Mouse (Mus musculus) myocyte (in vitro differentiated cells): ENCODE results near the gene Kyat1. TPM values are rescaled to one million over a fixed set of nuclear protein-coding genes. Genes with fewer than 3 reads are reported as not detected.

ENCODE experiments used
- H3K27me3 ChIP-seq: one replicate; pipeline ENCODE4 v1.6.1; 2011; ENCODE audit not compliant: control insufficient read depth, insufficient read depth, insufficient read length
- H3K36me3 ChIP-seq: one replicate; pipeline ENCODE4 v1.6.1; 2011; ENCODE audit not compliant: control insufficient read depth, insufficient read depth
- H3K4me2 ChIP-seq: one replicate; pipeline ENCODE4 v1.6.1; 2011; ENCODE audit warnings: low read depth, control low read depth
- H3K4me3 ChIP-seq: one replicate; pipeline ENCODE4 v1.5.1; 2011; ENCODE audit warnings: mild to moderate bottlenecking, control low read depth, moderate library complexity
- H3K79me2 ChIP-seq: one replicate; pipeline ENCODE4 v1.6.1; 2011; ENCODE audit not compliant: control insufficient read depth, insufficient read depth
- H3ac ChIP-seq: one replicate; pipeline ENCODE4 v1.6.1; 2011; ENCODE audit not compliant: control insufficient read depth, insufficient read length
- CEBPB ChIP-seq: IDR thresholded peaks from 2 replicates; pipeline ENCODE4 v1.6.1; 2011; ENCODE audit warnings: mild to moderate bottlenecking, moderate library complexity; ENCODE audit not compliant: poor library complexity, insufficient read depth, severe bottlenecking
- E2F4 ChIP-seq: IDR thresholded peaks from one replicate; pipeline ENCODE4 v1.6.1; 2011; ENCODE audit warnings: mild to moderate bottlenecking, control low read depth, moderate library complexity; ENCODE audit not compliant: insufficient read depth
- MAX ChIP-seq: IDR thresholded peaks from one replicate; pipeline ENCODE4 v1.6.1; 2011; ENCODE audit warnings: low read depth, mild to moderate bottlenecking, control low read depth
- MYOD1 ChIP-seq, 3 experiments: IDR thresholded peaks; one replicate each; pipeline ENCODE4 v1.6.1; 2011; ENCODE audit warnings: control low read depth in 2 of 3, low read depth in 2 of 3, mild to moderate bottlenecking in 2 of 3, moderate library complexity in 1 of 3; ENCODE audit not compliant: insufficient read length in 2 of 3, control insufficient read depth in 1 of 3
- MYOG ChIP-seq, 3 experiments: IDR thresholded peaks; one replicate each; pipeline ENCODE4 v1.6.1; 2011; ENCODE audit warnings: control low read depth in 2 of 3, low read depth in 2 of 3, mild to moderate bottlenecking in 2 of 3; ENCODE audit not compliant: insufficient read length in 2 of 3, control insufficient read depth in 1 of 3, insufficient read depth in 1 of 3
- POLR2A ChIP-seq: IDR thresholded peaks from one replicate; pipeline ENCODE4 v1.6.1; 2011; ENCODE audit warnings: low read depth, mild to moderate bottlenecking, control low read depth, moderate library complexity; ENCODE audit not compliant: insufficient read length
- POLR2AphosphoS2 ChIP-seq: IDR thresholded peaks from one replicate; pipeline ENCODE4 v1.6.1; 2011; ENCODE audit warnings: low read depth, control low read depth; ENCODE audit not compliant: insufficient read length
- REST ChIP-seq: IDR thresholded peaks from one replicate; pipeline ENCODE4 v1.6.1; 2011; ENCODE audit warnings: mild to moderate bottlenecking, control low read depth, moderate library complexity; ENCODE audit not compliant: insufficient read depth, insufficient read length
- SRF ChIP-seq: IDR thresholded peaks from one replicate; pipeline ENCODE4 v1.6.1; 2011; ENCODE audit warnings: low read depth; ENCODE audit not compliant: control insufficient read depth, insufficient read length
- TCF12 ChIP-seq: IDR thresholded peaks from one replicate; pipeline ENCODE4 v1.6.1; 2011; ENCODE audit warnings: mild to moderate bottlenecking, control low read depth; ENCODE audit not compliant: poor library complexity, insufficient read depth, severe bottlenecking
- TCF3 ChIP-seq: IDR thresholded peaks from one replicate; pipeline ENCODE4 v1.6.1; 2011; ENCODE audit warnings: low read depth, control low read depth; ENCODE audit not compliant: insufficient read length
- USF1 ChIP-seq: IDR thresholded peaks from one replicate; pipeline ENCODE4 v1.6.1; 2011; ENCODE audit warnings: low read depth, mild to moderate bottlenecking, control low read depth, moderate library complexity
- polyA plus RNA-seq: library from polyadenylated mRNA; unstranded; fragments of >200 nt; fragmentation: generic; extraction: Trizol; gene quantifications from one replicate; pipeline ENCODE4 v1.2.1, GENCODE M21; 2012; ENCODE audit warnings: missing spikeins

Kyat1 gene
- polyA plus RNA-seq, 1 experiment = 11.3 TPM

- Histone ChIP-seq H3K36me3 (peaks cover 15% of the 10 kb centered on the region), H3ac (peak within 1 kb of the TSS; percentile 96), H3K79me2 (peaks cover 46% of the 10 kb centered on the region), H3K4me3 (peak within 1 kb of the TSS; percentile 78), H3K27me3 (no peaks in the 10 kb centered on the region), H3K4me2 (peak within 1 kb of the TSS; percentile 95)
- TF ChIP-seq CEBPB (no peak), SRF (peak; percentile 64), TCF3 (no peak), MYOG (IDR thresholded peaks at IDR 0.05; ENCODE audit: control insufficient read depth in 1 of 3, insufficient read depth in 1 of 3, insufficient read length in 2 of 3, low read depth in 2 of 3) (no peak), E2F4 (no peak), USF1 (peak; percentile 94), POLR2A (peak; percentile 53), TCF12 (no peak), MAX (peak; percentile 63), POLR2AphosphoS2 (peak; percentile 58), MYOD1 (IDR thresholded peaks at IDR 0.05; ENCODE audit: control insufficient read depth in 1 of 3, insufficient read length in 2 of 3, low read depth in 2 of 3) (no peak)
Observed at GRCm38 (mm10) chr2:30237199-30237880, 31.7 kb upstream of the Kyat1 start, which contains the start of gene Lrrc8a. TSS of gene Lrrc8a (plus strand) at chr2:30237715.

DNA sequence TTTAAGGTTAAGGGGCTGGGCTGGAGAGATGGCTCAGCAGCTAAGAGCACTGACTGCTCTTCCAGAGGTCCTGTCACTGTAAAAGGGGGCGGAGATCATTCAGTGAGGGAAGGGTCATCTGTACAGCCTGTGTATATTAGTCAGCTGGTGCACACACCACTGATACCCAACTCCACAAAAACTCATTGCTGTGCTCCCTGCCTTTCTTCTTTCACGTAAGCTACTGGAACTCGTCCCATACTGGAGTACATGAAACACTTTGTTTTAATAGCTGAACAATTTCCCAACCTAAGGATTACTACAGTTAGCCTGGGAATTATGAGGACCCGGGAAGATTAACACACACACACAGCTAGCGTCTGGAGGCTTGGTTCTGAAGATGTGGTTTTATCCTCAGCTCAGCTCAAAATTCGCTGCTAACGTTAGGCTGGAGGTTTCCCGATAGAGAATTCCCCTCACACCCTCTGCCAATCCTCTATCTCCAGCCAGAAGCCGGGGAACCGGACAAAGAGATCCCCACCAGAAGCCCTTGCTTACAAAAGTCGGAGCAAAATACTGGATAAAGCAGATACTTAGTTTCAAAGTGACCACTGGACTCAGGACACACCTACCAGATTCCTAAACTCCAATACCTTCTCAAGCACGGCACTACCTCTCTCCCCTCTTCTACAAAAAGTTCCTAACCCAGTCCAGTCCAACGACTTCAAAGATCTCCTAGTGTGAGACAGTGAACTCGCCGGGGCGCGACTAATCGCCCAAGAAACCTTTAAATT, 31.0 kb upstream of the Kyat1 start:
- peaks cover 39% of the 10 kb centered on the region for H3K79me2 ChIP-seq
- peak overlapping the region; percentile 95 for H3K4me2 ChIP-seq
- peak overlapping the region; percentile 78 for H3K4me3 ChIP-seq
- TF ChIP-seq USF1 (no peak), POLR2A (peak; percentile 49)
- no peaks in the 10 kb centered on the region for H3K27me3 ChIP-seq
- H3ac ChIP-seq = peak overlapping the region; percentile 96
- peaks cover 9% of the 10 kb centered on the region for H3K36me3 ChIP-seq

- H3K27me3 ChIP-seq = no peaks in the 10 kb centered on the region
- H3ac ChIP-seq = no peak overlapping the region
- peaks cover 29% of the 10 kb centered on the region for H3K79me2 ChIP-seq
- H3K4me2 ChIP-seq = no peak overlapping the region
- H3K4me3 ChIP-seq = no peak overlapping the region
- peaks cover under 1% of the 10 kb centered on the region for H3K36me3 ChIP-seq
- no peak for TF ChIP-seq TCF12
- no peak for TF ChIP-seq MAX
- TF ChIP-seq SRF = no peak
- TF ChIP-seq E2F4 = no peak
- TF ChIP-seq REST = no peak
- TF ChIP-seq CEBPB = no peak
- no peak for TF ChIP-seq TCF3
- TF ChIP-seq POLR2AphosphoS2 = no peak
- TF ChIP-seq USF1 = no peak
- TF ChIP-seq MYOG (IDR thresholded peaks at IDR 0.05; ENCODE audit: control insufficient read depth in 1 of 3, insufficient read depth in 1 of 3, insufficient read length in 2 of 3, low read depth in 2 of 3) = no peak
- TF ChIP-seq MYOD1 (IDR thresholded peaks at IDR 0.05; ENCODE audit: control insufficient read depth in 1 of 3, insufficient read length in 2 of 3, low read depth in 2 of 3) = no peak
- TF ChIP-seq POLR2A = no peak
Observed at GRCm38 (mm10) chr2:30235593-30235992, 29.9 kb upstream of the Kyat1 start.

- Histone ChIP-seq H3K79me2 (no peaks in the 10 kb centered on the region), H3K4me2 (no peak overlapping the region), H3K4me3 (no peak overlapping the region), H3ac (no peak overlapping the region), H3K27me3 (peaks cover 4% of the 10 kb centered on the region), H3K36me3 (no peaks in the 10 kb centered on the region)
- TF ChIP-seq E2F4 (no peak), TCF3 (no peak), USF1 (no peak), TCF12 (no peak), REST (no peak), MYOG (IDR thresholded peaks at IDR 0.05; ENCODE audit: control insufficient read depth in 1 of 3, insufficient read depth in 1 of 3, insufficient read length in 2 of 3, low read depth in 2 of 3) (no peak), CEBPB (no peak), SRF (no peak), MAX (no peak)
Observed at GRCm38 (mm10) chr2:30216293-30216692, 10.6 kb upstream of the Kyat1 start.

DNA sequence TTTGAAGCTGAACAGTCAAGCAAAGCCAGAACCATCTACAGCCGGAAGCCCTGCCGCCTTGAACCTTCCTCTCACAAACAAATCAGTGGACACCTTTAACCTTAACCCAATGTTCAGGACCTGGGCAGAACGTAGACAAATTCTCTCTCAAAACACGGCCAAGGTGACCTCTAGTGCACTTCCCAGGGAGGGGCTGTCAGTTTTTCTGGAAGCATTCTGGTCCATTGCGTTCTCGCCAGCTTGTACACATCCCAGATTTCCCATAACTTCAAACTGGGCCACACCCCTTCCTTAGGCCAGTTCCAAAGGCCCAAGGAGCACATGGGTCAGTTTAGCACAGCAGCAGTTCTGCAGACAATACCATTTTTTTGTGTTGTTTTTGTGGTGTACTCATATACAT, 9.8 kb upstream of the Kyat1 start:
- no peaks in the 10 kb centered on the region for H3K79me2 ChIP-seq
- TF ChIP-seq E2F4 (no peak), MYOG (IDR thresholded peaks at IDR 0.05; ENCODE audit: control insufficient read depth in 1 of 3, insufficient read depth in 1 of 3, insufficient read length in 2 of 3, low read depth in 2 of 3) (no peak), SRF (no peak), MYOD1 (IDR thresholded peaks at IDR 0.05; ENCODE audit: control insufficient read depth in 1 of 3, insufficient read length in 2 of 3, low read depth in 2 of 3) (no peak), TCF12 (no peak), CEBPB (no peak)
- H3K36me3 ChIP-seq = no peaks in the 10 kb centered on the region
- H3ac ChIP-seq = no peak overlapping the region
- H3K4me2 ChIP-seq = no peak overlapping the region
- H3K4me3 ChIP-seq = no peak overlapping the region
- H3K27me3 ChIP-seq = peaks cover 4% of the 10 kb centered on the region
